Mouse (Mus musculus) heart, adult 2 months (tissue): Measurements from ENCODE around the gene Mapk13. TPM values are rescaled to one million over a fixed set of nuclear protein-coding genes. Genes with fewer than 3 reads are reported as not detected.

Experiments
- DNase-seq, 2 experiments: peaks; one replicate each; pipeline ENCODE4 v3.0.0; 2021
- H3K27ac ChIP-seq: fragments of 200-600 bp; 2 replicates; pipeline ENCODE4 v1.8.1; 2022
- H3K27me3 ChIP-seq: fragments of 200-500 bp; 2 replicates; pipeline ENCODE4 v1.6.1; 2012; ENCODE audit warnings: mild to moderate bottlenecking, low read length, inconsistent platforms, mixed read lengths; ENCODE audit not compliant: control insufficient read depth, insufficient read depth
- H3K36me3 ChIP-seq: fragments of 200-500 bp; 2 replicates; pipeline ENCODE4 v1.6.1; 2012; ENCODE audit warnings: low read length, inconsistent platforms; ENCODE audit not compliant: control insufficient read depth, insufficient read depth
- H3K4me1 ChIP-seq: fragments of 200-500 bp; 2 replicates; pipeline ENCODE4 v1.6.1; 2011; ENCODE audit warnings: low read length; ENCODE audit not compliant: control insufficient read depth, insufficient read depth
- H3K4me3 ChIP-seq: fragments of 200-600 bp; 2 replicates; pipeline ENCODE4 v1.8.1; 2022
- H3K79me2 ChIP-seq: fragments of 200-500 bp; replicated peaks from 2 replicates; pipeline ENCODE4 v1.6.1; 2012; ENCODE audit warnings: mild to moderate bottlenecking, inconsistent platforms, low read length, moderate library complexity, mixed read lengths; ENCODE audit not compliant: control insufficient read depth, insufficient read depth
- H3K9ac ChIP-seq: fragments of 200-500 bp; 2 replicates; pipeline ENCODE4 v1.6.1; 2012; ENCODE audit warnings: low read depth, mild to moderate bottlenecking, control low read depth, inconsistent platforms, low read length, mixed read lengths
- CTCF ChIP-seq: fragments of 200-600 bp; IDR thresholded peaks from 2 replicates; pipeline ENCODE4 v1.8.1; 2022; ENCODE audit warnings: antibody characterized with exemption, mild to moderate bottlenecking, moderate library complexity
- EP300 ChIP-seq: fragments of 200-500 bp; IDR thresholded peaks from 2 replicates; pipeline ENCODE4 v1.6.1; 2011; ENCODE audit warnings: low read depth, low read length, control low read depth; ENCODE audit not compliant: insufficient read depth
- POLR2A ChIP-seq: fragments of 200-500 bp; IDR thresholded peaks from 2 replicates; pipeline ENCODE4 v1.6.1; 2011; ENCODE audit warnings: mild to moderate bottlenecking, low read depth, low read length, control low read depth; ENCODE audit not compliant: insufficient read depth
- WGBS: fragments of 180-500 bp; shearing (Covaris S2); methylation state at CpG from one replicate; pipeline ENCODE4 v1.1.7; 2018; 5-methylcytosine and 5-hydroxymethylcytosine counted together
- intact Hi-C: fragments of 180-260 bp; cut with DNase I; formaldehyde crosslinking; loops from one replicate; pipeline ENCODE4 v1.15.1; 2025
- polyA plus RNA-seq: library from polyadenylated mRNA; depleted of rRNA; stranded (reverse); fragments of >200 nt; gene quantifications from 2 replicates; pipeline ENCODE4 v1.2.3, GENCODE M21; 2012
- total RNA-seq, 2 experiments: library from RNA; stranded (reverse); gene quantifications; 2 replicates each; pipeline ENCODE4 v1.2.3; 2021

The Mapk13 gene
- total and polyA plus RNA-seq, 3 experiments, result 0.48 to 0.78 (median 0.52) TPM

DNA sequence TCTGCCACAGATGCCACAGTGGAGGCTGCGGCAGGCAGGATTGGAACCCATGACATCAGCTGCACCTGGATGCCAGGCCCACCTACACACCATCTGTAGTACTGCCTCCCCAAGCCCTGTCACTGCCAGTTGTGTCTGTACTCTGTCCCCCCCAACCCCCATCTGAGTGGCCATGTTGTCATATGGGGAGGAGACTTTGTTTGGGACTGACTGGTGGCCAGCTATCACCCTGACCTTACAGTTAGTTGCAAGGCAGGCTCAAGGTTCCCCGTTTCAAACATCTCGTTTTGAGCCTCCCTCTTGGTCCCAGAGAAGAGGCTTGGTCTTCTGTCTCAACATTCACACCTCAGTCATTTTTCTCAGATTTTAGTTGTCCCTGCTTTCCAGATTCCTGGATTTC lies 10.6 kb downstream of the Mapk13 start:
- 95% methylated on average over 3 of the region's 3 CpGs for WGBS
- no peak overlapping the region for H3K9ac ChIP-seq

GRCm38 (mm10) chr17:28780836-28781235 lies 11.7 kb downstream of the Mapk13 start:
- 49% methylated on average over 3 of the region's 3 CpGs for WGBS
- no peak for TF ChIP-seq POLR2A
- no peak for TF ChIP-seq EP300
- no peak for TF ChIP-seq CTCF
- no peak overlapping the region for H3K27ac ChIP-seq
- intact Hi-C loops, result no loop called here
- H3K9ac ChIP-seq, result no peak overlapping the region
- H3K4me3 ChIP-seq, result no peak overlapping the region
- no peaks in the 10 kb centered on the region for H3K36me3 ChIP-seq
- H3K4me1 ChIP-seq, result no peaks in the 10 kb centered on the region
- no peaks in the 10 kb centered on the region for H3K79me2 ChIP-seq
- no peak for DNase-seq
- H3K27me3 ChIP-seq, result no peaks in the 10 kb centered on the region

More for the DNA sequence above, 10.6 kb downstream of the Mapk13 start:
- intact Hi-C loops, result loop anchor here (5.0 kb wide), 1 partner anchor 148 kb away; no protein-coding TSS in a partner anchor
- TF ChIP-seq POLR2A, result no peak
- TF ChIP-seq EP300, result no peak
- no peak for TF ChIP-seq CTCF
- no peak for DNase-seq
- no peaks in the 10 kb centered on the region for H3K27me3 ChIP-seq
- H3K4me3 ChIP-seq, result no peak overlapping the region
- H3K36me3 ChIP-seq, result no peaks in the 10 kb centered on the region
- no peaks in the 10 kb centered on the region for H3K79me2 ChIP-seq
- H3K4me1 ChIP-seq, result no peaks in the 10 kb centered on the region
- H3K27ac ChIP-seq, result no peak overlapping the region

DNA sequence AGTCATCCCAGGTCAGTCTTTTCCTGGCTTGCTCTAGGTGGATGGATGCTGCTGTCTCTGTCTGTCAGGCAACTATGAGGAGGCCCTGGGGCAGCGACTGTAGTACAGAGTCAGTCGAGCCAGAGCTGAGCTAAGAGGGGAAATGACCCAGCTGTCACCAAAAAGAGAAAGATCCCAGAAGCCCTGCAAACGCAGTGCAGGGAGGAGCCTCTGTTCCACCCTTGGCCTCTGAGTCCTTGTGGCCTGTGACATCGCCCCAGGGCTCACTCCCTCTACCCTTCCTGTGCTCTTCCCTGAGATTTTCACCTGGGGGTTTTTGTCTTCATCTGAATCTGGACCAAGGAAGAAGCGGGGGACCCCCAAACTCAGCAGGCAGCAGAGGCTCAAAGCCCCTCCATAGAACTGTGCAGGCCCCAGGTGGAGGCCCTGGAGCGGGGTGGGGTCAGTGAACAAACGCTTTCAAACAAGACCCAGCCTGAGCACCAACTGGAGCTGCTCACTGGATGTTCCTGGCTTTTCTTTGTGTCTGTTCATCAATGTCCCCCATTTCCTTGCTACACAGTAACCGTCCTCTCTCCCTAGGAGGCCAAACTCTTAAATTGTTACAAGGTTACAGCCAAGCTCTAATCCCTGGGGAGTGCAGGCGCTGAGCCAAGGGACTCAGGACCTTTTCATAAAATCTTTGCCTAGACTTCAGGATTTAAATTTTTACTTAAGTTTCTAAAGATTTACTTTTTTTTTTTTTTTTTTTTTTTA lies 12.4 kb downstream of the Mapk13 start:
- no peaks in the 10 kb centered on the region for H3K27me3 ChIP-seq
- H3K9ac ChIP-seq, result no peak overlapping the region
- no peak for TF ChIP-seq EP300
- TF ChIP-seq POLR2A, result no peak
- no peak for TF ChIP-seq CTCF
- no peaks in the 10 kb centered on the region for H3K36me3 ChIP-seq
- no peaks in the 10 kb centered on the region for H3K4me1 ChIP-seq
- peak; percentile 17 to 28 for DNase-seq
- H3K4me3 ChIP-seq, result no peak overlapping the region
- H3K79me2 ChIP-seq, result no peaks in the 10 kb centered on the region
- no peak overlapping the region for H3K27ac ChIP-seq
- WGBS, result 58% methylated on average over 9 of the region's 9 CpGs
- intact Hi-C loops, result no loop called here

- TF ChIP-seq EP300 (no peak), POLR2A (no peak), CTCF (no peak)
- no peaks in the 10 kb centered on the region for H3K27me3 ChIP-seq
- no peak for DNase-seq
- H3K4me1 ChIP-seq, result no peaks in the 10 kb centered on the region
- H3K36me3 ChIP-seq, result no peaks in the 10 kb centered on the region
- no peaks in the 10 kb centered on the region for H3K79me2 ChIP-seq
- no peak overlapping the region for H3K4me3 ChIP-seq
- intact Hi-C loops, result no loop called here
- H3K9ac ChIP-seq, result no peak overlapping the region
- no peak overlapping the region for H3K27ac ChIP-seq
- 92% methylated on average over 3 of the region's 3 CpGs for WGBS
Measured at GRCm38 (mm10) chr17:28785036-28785435, 15.9 kb downstream of the Mapk13 start.

DNA sequence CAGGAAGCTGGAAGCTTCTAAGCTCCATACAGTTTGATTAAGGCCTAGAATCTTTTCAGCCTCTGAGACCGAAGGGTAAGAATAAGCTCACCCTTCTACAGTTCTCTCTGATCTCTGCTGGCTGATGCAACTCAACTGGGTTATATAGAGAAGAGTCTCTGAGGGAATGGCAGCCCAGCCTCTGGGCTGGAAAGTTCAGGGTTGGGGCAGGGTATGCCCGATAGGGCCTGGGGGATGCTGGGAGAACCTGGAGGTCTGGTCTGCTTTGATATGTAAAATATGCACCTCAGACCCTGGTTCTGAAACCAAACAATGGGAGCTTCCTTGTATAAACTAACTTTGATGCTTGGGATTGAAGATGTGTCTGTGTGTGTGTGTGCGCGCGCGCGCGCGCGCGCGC lies 18.4 kb downstream of the Mapk13 start:
- WGBS, result 97% methylated on average over 12 of the region's 12 CpGs
- TF ChIP-seq EP300 (no peak), POLR2A (no peak), CTCF (no peak)
- Histone ChIP-seq H3K4me1 (no peaks in the 10 kb centered on the region), H3K27me3 (no peaks in the 10 kb centered on the region), H3K4me3 (no peak overlapping the region), H3K9ac (no peak overlapping the region), H3K27ac (no peak overlapping the region), H3K79me2 (no peaks in the 10 kb centered on the region), H3K36me3 (no peaks in the 10 kb centered on the region)
- intact Hi-C loops, result no loop called here
- DNase-seq, result no peak

GRCm38 (mm10) chr17:28797031-28797430 lies 27.9 kb downstream of the Mapk13 start:
- H3K4me1 ChIP-seq, result no peaks in the 10 kb centered on the region; the same call in 1 of the 2 replicates
- WGBS, result 80% methylated on average over 4 of the region's 4 CpGs
- no peak overlapping the region for H3K4me3 ChIP-seq
- no peak overlapping the region for H3K9ac ChIP-seq
- no peaks in the 10 kb centered on the region for H3K79me2 ChIP-seq
- intact Hi-C loops, result no loop called here
- no peaks in the 10 kb centered on the region for H3K36me3 ChIP-seq
- TF ChIP-seq CTCF, result no peak
- TF ChIP-seq EP300, result no peak
- no peak for TF ChIP-seq POLR2A
- H3K27me3 ChIP-seq, result no peaks in the 10 kb centered on the region
- no peak overlapping the region for H3K27ac ChIP-seq
- DNase-seq, result no peak
